Mouse (Mus musculus) MEL (cell line): ENCODE data around the gene Mrfap1. TPM values are rescaled to one million over a fixed set of nuclear protein-coding genes. Genes with fewer than 3 reads are reported as not detected.

Experiments
- DNase-seq: peaks from one replicate; pipeline ENCODE4 v3.0.0; 2011; ENCODE audit warnings: low read depth, low spot score
- H3K27ac ChIP-seq: 2 replicates; pipeline ENCODE4 v1.5.1; 2012; ENCODE audit warnings: low read depth, mild to moderate bottlenecking, control low read depth, low read length, moderate library complexity; ENCODE audit not compliant: control insufficient read depth
- H3K27me3 ChIP-seq, 2 experiments: fragments of 150-350 bp in 1 of 2; sonication (generic) in 1 of 2; 2 replicates each; pipeline ENCODE4 v1.6.1; 2012; ENCODE audit warnings: low read length in 2 of 2, mild to moderate bottlenecking in 2 of 2, improper control_type of control experiment in 1 of 2, moderate library complexity in 1 of 2; ENCODE audit not compliant: insufficient read depth in 2 of 2, control insufficient read depth in 1 of 2
- H3K36me3 ChIP-seq, 2 experiments: 2 replicates each; pipeline ENCODE4 v1.6.1; 2012 to 2014; ENCODE audit warnings: low read length in 2 of 2, improper control_type of control experiment in 1 of 2, inconsistent platforms in 1 of 2, mild to moderate bottlenecking in 1 of 2; ENCODE audit not compliant: insufficient read depth in 2 of 2, control insufficient read depth in 1 of 2
- H3K4me1 ChIP-seq, 2 experiments: fragments of 150-350 bp in 1 of 2; sonication (generic) in 1 of 2; 2 replicates each; pipeline ENCODE4 v1.6.1; 2012; ENCODE audit warnings: low read length in 2 of 2, improper control_type of control experiment in 1 of 2, mild to moderate bottlenecking in 1 of 2; ENCODE audit not compliant: insufficient read depth in 2 of 2, control insufficient read depth in 1 of 2
- H3K4me3 ChIP-seq, 2 experiments: fragments of 150-350 bp in 1 of 2; sonication (generic) in 1 of 2; 2 replicates each; pipeline ENCODE4 v1.5.1; 2012; ENCODE audit warnings: low read depth in 2 of 2, low read length in 2 of 2, mild to moderate bottlenecking in 2 of 2, moderate library complexity in 2 of 2, control low read depth in 1 of 2, improper control_type of control experiment in 1 of 2; ENCODE audit not compliant: control insufficient read depth in 1 of 2, insufficient read depth in 1 of 2
- H3K79me2 ChIP-seq: 2 replicates; pipeline ENCODE4 v1.6.1; 2012; ENCODE audit warnings: mild to moderate bottlenecking, low read length, moderate library complexity; ENCODE audit not compliant: control insufficient read depth, poor library complexity, insufficient read depth
- H3K9ac ChIP-seq: 2 replicates; pipeline ENCODE4 v1.6.1; 2012; ENCODE audit warnings: low read depth, mild to moderate bottlenecking, control low read depth, low read length, moderate library complexity; ENCODE audit not compliant: control insufficient read depth, poor library complexity, severe bottlenecking
- H3K9me3 ChIP-seq: fragments of 150-350 bp; sonication (generic); replicated peaks from 2 replicates; pipeline ENCODE4 v1.6.1; 2012; ENCODE audit warnings: mild to moderate bottlenecking, low read length, improper control_type of control experiment, moderate library complexity; ENCODE audit not compliant: insufficient read depth
- CTCF ChIP-seq, 3 experiments: IDR thresholded peaks in 2 of 3; conservative IDR thresholded peaks in 1 of 3; 2 replicates each; pipeline ENCODE4 v1.5.1; 2011 to 2012; ENCODE audit warnings: low read length in 3 of 3, low read depth in 2 of 3, mild to moderate bottlenecking in 2 of 3, improper control_type of control experiment in 1 of 3, inconsistent platforms in 1 of 3, mixed read lengths in 1 of 3, moderate library complexity in 1 of 3; ENCODE audit not compliant: control insufficient read depth in 1 of 3, insufficient read depth in 1 of 3, poor library complexity in 1 of 3, severe bottlenecking in 1 of 3
- E2F4 ChIP-seq: IDR thresholded peaks from 2 replicates; pipeline ENCODE4 v1.6.1; 2011; ENCODE audit warnings: low read depth, low read length, improper control_type of control experiment, borderline replicate concordance
- ETS1 ChIP-seq: IDR thresholded peaks from 2 replicates; pipeline ENCODE4 v1.6.1; 2012; ENCODE audit warnings: low read depth, mild to moderate bottlenecking, inconsistent platforms, low read length, improper control_type of control experiment, moderate library complexity
- KAT2A ChIP-seq: conservative IDR thresholded peaks from 2 replicates; pipeline ENCODE4 v1.6.1; 2012; ENCODE audit warnings: low read depth, low read length, improper control_type of control experiment, inconsistent platforms
- MAFK ChIP-seq: IDR thresholded peaks from 2 replicates; pipeline ENCODE4 v1.6.1; 2011; ENCODE audit warnings: low read depth, mild to moderate bottlenecking, low read length, improper control_type of control experiment, borderline replicate concordance
- MAX ChIP-seq: IDR thresholded peaks from 2 replicates; pipeline ENCODE4 v1.6.1; 2011; ENCODE audit warnings: low read length, improper control_type of control experiment
- MEF2A ChIP-seq: IDR thresholded peaks from 2 replicates; pipeline ENCODE4 v1.6.1; 2014; ENCODE audit warnings: low read depth, mild to moderate bottlenecking, inconsistent platforms, low read length, improper control_type of control experiment; ENCODE audit not compliant: poor library complexity, insufficient replicate concordance, severe bottlenecking; ENCODE audit errors: extremely low read depth
- MYB ChIP-seq: IDR thresholded peaks from 2 replicates; pipeline ENCODE4 v1.6.1; 2011; ENCODE audit warnings: mild to moderate bottlenecking, low read depth, low read length, improper control_type of control experiment
- NRF1 ChIP-seq: IDR thresholded peaks from 2 replicates; pipeline ENCODE4 v1.6.1; 2014; ENCODE audit warnings: low read depth, mild to moderate bottlenecking, inconsistent platforms, low read length, improper control_type of control experiment, moderate library complexity; ENCODE audit not compliant: poor library complexity, insufficient read depth, severe bottlenecking
- POLR2A ChIP-seq, 2 experiments: IDR thresholded peaks; 2 replicates each; pipeline ENCODE4 v1.6.1; 2011 to 2012; ENCODE audit warnings: low read length in 2 of 2, mild to moderate bottlenecking in 2 of 2, control low read depth in 1 of 2, improper control_type of control experiment in 1 of 2, low read depth in 1 of 2, moderate library complexity in 1 of 2; ENCODE audit not compliant: control insufficient read depth in 1 of 2, insufficient read depth in 1 of 2, poor library complexity in 1 of 2
- RCOR1 ChIP-seq: IDR thresholded peaks from 2 replicates; pipeline ENCODE4 v1.6.1; 2012; ENCODE audit warnings: low read depth, mild to moderate bottlenecking, inconsistent platforms, low read length, improper control_type of control experiment
- SIN3A ChIP-seq: IDR thresholded peaks from 2 replicates; pipeline ENCODE4 v1.6.1; 2012; ENCODE audit warnings: low read length, improper control_type of control experiment, inconsistent platforms
- SMC3 ChIP-seq: IDR thresholded peaks from 2 replicates; pipeline ENCODE4 v1.6.1; 2011; ENCODE audit warnings: low read depth, low read length, improper control_type of control experiment
- TAL1 ChIP-seq: IDR thresholded peaks from 2 replicates; pipeline ENCODE4 v1.6.1; 2012; ENCODE audit warnings: mild to moderate bottlenecking, inconsistent platforms, low read length, moderate library complexity, mixed read lengths
- TBP ChIP-seq: IDR thresholded peaks from 2 replicates; pipeline ENCODE4 v1.8.0; 2011; ENCODE audit warnings: low read depth, low read length, improper control_type of control experiment
- TCF12 ChIP-seq: IDR thresholded peaks from 2 replicates; pipeline ENCODE4 v1.6.1; 2014; ENCODE audit warnings: low read depth, mild to moderate bottlenecking, inconsistent platforms, low read length, improper control_type of control experiment, moderate library complexity
- USF2 ChIP-seq, 2 experiments: IDR thresholded peaks; 2 replicates each; pipeline ENCODE4 v1.6.1; 2011 to 2012; ENCODE audit warnings: improper control_type of control experiment in 2 of 2, low read length in 2 of 2, borderline replicate concordance in 1 of 2, inconsistent platforms in 1 of 2, low read depth in 1 of 2, mild to moderate bottlenecking in 1 of 2; ENCODE audit not compliant: insufficient read depth in 1 of 2
- ZC3H11A ChIP-seq: IDR thresholded peaks from 2 replicates; pipeline ENCODE4 v1.6.1; 2012; ENCODE audit warnings: low read depth, mild to moderate bottlenecking, inconsistent platforms, low read length, improper control_type of control experiment
- ZKSCAN1 ChIP-seq: IDR thresholded peaks from 2 replicates; pipeline ENCODE4 v1.6.1; 2012; ENCODE audit warnings: low read depth, mild to moderate bottlenecking, inconsistent platforms, low read length, improper control_type of control experiment, moderate library complexity
- ZNF384 ChIP-seq: IDR thresholded peaks from 2 replicates; pipeline ENCODE4 v1.6.1; 2012; ENCODE audit warnings: low read depth, mild to moderate bottlenecking, inconsistent platforms, low read length, improper control_type of control experiment
- polyA plus RNA-seq, 2 experiments: library from polyadenylated mRNA; stranded (reverse) in 1 of 2; unstranded in 1 of 2; fragments of >175 nt in 1 of 2; fragments of >200 nt in 1 of 2; gene quantifications; 2 replicates each; pipeline versions ENCODE4 v1.2.1 to v1.2.4; 2012; ENCODE audit warnings: low replicate concordance in 2 of 2, low read depth in 1 of 2; ENCODE audit not compliant: insufficient read length in 2 of 2, insufficient read depth in 1 of 2, missing spikeins in 1 of 2
- total RNA-seq: library from RNA; depleted of rRNA; stranded (reverse); fragments of 300-350 nt; gene quantifications from 2 replicates; pipeline ENCODE4 v1.2.3, GENCODE M21; 2012

The Mrfap1 gene
- total and polyA plus RNA-seq, 3 experiments: 211 to 267 TPM; not detected in 1

DNA sequence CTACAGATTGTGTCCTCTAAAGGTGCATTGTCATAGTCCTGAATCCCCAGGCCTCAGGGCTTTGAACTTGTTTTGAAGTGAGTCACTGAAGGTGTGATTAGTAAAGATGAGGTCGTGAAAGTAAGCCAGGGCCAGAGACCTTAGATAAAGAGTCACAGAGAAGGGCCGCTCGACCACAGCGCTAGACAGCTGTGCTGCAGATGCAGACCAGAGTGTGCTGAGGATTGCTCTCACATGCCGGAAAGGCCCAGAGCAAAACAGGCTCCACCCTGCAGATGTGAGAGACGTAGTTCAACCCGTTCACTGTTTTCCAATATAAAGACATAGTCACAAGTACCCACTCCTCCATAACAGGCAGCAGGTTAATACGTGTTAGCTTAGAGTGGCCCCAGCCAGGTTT is 43.0 kb upstream of the Mrfap1 start:
- TF ChIP-seq MEF2A (no peak), ETS1 (no peak), ZNF384 (no peak), USF2 (IDR thresholded peaks at IDR 0.05; ENCODE audit: borderline replicate concordance in 1 of 2, insufficient read depth in 1 of 2, low read depth in 1 of 2, low read length in 2 of 2) (no peak), TBP (no peak), MYB (no peak), ZC3H11A (no peak), KAT2A (no peak), E2F4 (no peak)
- TF ChIP-seq, all 39 proteins: peak for 0
- no peaks in the 10 kb centered on the region for H3K27me3 ChIP-seq

DNA sequence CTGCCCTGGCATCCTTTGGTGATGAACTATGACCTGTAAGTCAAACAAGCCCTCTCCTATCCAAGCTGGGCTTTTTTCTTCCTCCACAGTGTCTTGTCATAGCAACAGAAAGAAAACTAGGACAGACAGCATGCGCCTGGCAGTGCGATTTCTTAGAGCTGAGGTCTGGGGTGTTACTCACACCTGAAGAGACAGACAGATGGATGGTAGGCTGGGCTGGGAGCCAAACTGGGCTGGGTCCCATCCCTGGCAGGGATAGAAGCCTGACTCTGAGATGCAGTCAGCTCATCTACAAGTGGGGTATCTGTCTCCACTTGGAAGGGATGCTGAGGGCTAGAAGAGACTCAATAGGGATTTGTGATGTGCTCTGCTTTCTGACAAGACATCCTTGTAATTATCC is 42.5 kb upstream of the Mrfap1 start:
- no peaks in the 10 kb centered on the region for H3K4me1 ChIP-seq
- no peaks in the 10 kb centered on the region for H3K36me3 ChIP-seq
- H3K27me3 ChIP-seq: no peaks in the 10 kb centered on the region
- H3K9ac ChIP-seq: no peak overlapping the region
- no peak for TF ChIP-seq NRF1
- TF ChIP-seq MYB: no peak
- TF ChIP-seq RCOR1: no peak
- no peak for TF ChIP-seq MAFK
- no peak for TF ChIP-seq SMC3
- no peak for TF ChIP-seq ZKSCAN1
- TF ChIP-seq SIN3A: no peak
- no peak for TF ChIP-seq TCF12
- TF ChIP-seq TAL1: no peak
- no peak for TF ChIP-seq KAT2A
- TF ChIP-seq CTCF (IDR thresholded peaks at IDR 0.05 in 2 of 3, conservative IDR thresholded peaks at IDR 0.05 in 1 of 3; ENCODE audit: control insufficient read depth in 1 of 3, insufficient read depth in 1 of 3, low read depth in 2 of 3, low read length in 3 of 3, poor library complexity in 1 of 3, severe bottlenecking in 1 of 3): no peak
- TF ChIP-seq POLR2A (IDR thresholded peaks at IDR 0.05; ENCODE audit: control insufficient read depth in 1 of 2, insufficient read depth in 1 of 2, low read depth in 1 of 2, low read length in 2 of 2, poor library complexity in 1 of 2): no peak
- no peak for TF ChIP-seq MAX
- TF ChIP-seq, all 39 proteins: peak for 0
- no peaks in the 10 kb centered on the region for H3K9me3 ChIP-seq
- H3K27ac ChIP-seq: no peak overlapping the region
- H3K4me3 ChIP-seq: no peak overlapping the region
- DNase-seq: no peak
- H3K79me2 ChIP-seq: no peaks in the 10 kb centered on the region

More for the DNA sequence above, 43.0 kb upstream of the Mrfap1 start:
- H3K4me1 ChIP-seq: no peaks in the 10 kb centered on the region
- no peak overlapping the region for H3K27ac ChIP-seq
- H3K79me2 ChIP-seq: no peaks in the 10 kb centered on the region
- no peak overlapping the region for H3K9ac ChIP-seq
- no peaks in the 10 kb centered on the region for H3K9me3 ChIP-seq
- H3K4me3 ChIP-seq: no peak overlapping the region
- H3K36me3 ChIP-seq: no peaks in the 10 kb centered on the region
- DNase-seq: no peak
